Mouse (Mus musculus) lung, postnatal 0 days (tissue): ENCODE measurements around the gene Nup50.

Experiments used
- CTCF ChIP-seq: IDR thresholded peaks from 2 replicates; pipeline ENCODE4 v1.5.1; 2016; ENCODE audit warnings: antibody characterized with exemption, mild to moderate bottlenecking
- EP300 ChIP-seq: IDR thresholded peaks from 2 replicates; pipeline ENCODE4 v1.6.1; 2016; ENCODE audit warnings: antibody characterized with exemption, mild to moderate bottlenecking, control low read depth

GRCm38 (mm10) chr15:84903843-84904385, 19.3 kb upstream of the Nup50 start:
- no peak for TF ChIP-seq CTCF
- TF ChIP-seq EP300, result no peak
